Mouse (Mus musculus): ENCODE measurements at regions not wholly inside any gene's neighbourhood (a gene's known extent, or its start where the extent isn't known, plus 50 kb on each side); places are given as distances from the start of the nearest gene placed in this dataset.

- H3K4me1 ChIP-seq (replicated peaks; ENCODE audit: control insufficient read depth, insufficient read depth, low read length): no peaks in the 10 kb centered on the region
- H3K9me3 ChIP-seq (ENCODE audit: control insufficient read depth, low read length): no peaks in the 10 kb centered on the region
- no peaks in the 10 kb centered on the region for H3K36me3 ChIP-seq (replicated peaks; ENCODE audit: control insufficient read depth, insufficient read depth)
- no peak overlapping the region for H3K4me2 ChIP-seq (replicated peaks)
- no peak overlapping the region for H3K4me3 ChIP-seq (replicated peaks; ENCODE audit: low read length)
- H3K27ac ChIP-seq: no peak overlapping the region
- WGBS: 92% methylated on average over 1 of the region's 1 CpGs
- no peak overlapping the region for H3K9ac ChIP-seq
- ATAC-seq (ENCODE audit: low FRiP score) (no peak), DNase-seq (ENCODE audit: low spot score) (no peak)
- H3K27me3 ChIP-seq (ENCODE audit: control insufficient read depth, insufficient read depth, low read length): no peaks in the 10 kb centered on the region
These were observed 81.2 kb upstream of the 1700066M21Rik start for GRCm38 (mm10) chr1:57296186-57296585.

- no peaks in the 10 kb centered on the region for H3K36me3 ChIP-seq (replicated peaks; ENCODE audit: control insufficient read depth, insufficient read depth)
- H3K9ac ChIP-seq: no peak overlapping the region
- DNase-seq (ENCODE audit: low spot score) (no peak), ATAC-seq (ENCODE audit: low FRiP score) (no peak)
- no peaks in the 10 kb centered on the region for H3K4me1 ChIP-seq (replicated peaks; ENCODE audit: control insufficient read depth, insufficient read depth, low read length)
- no peak overlapping the region for H3K4me2 ChIP-seq (replicated peaks)
- H3K9me3 ChIP-seq (ENCODE audit: control insufficient read depth, low read length): no peaks in the 10 kb centered on the region
- 87% methylated on average over 5 of the region's 5 CpGs for WGBS
- no peak overlapping the region for H3K27ac ChIP-seq
- no peak overlapping the region for H3K4me3 ChIP-seq (replicated peaks; ENCODE audit: low read length)
- H3K27me3 ChIP-seq (ENCODE audit: control insufficient read depth, insufficient read depth, low read length): no peaks in the 10 kb centered on the region
These were observed 78.9 kb upstream of the 1700066M21Rik start for GRCm38 (mm10) chr1:57298557-57298956.

GRCm38 (mm10) chr1:57301260-57301979 is 76.0 kb upstream of the 1700066M21Rik start:
- H3K4me3 ChIP-seq (replicated peaks; ENCODE audit: low read length): no peak overlapping the region
- DNase-seq (ENCODE audit: low spot score) (no peak), ATAC-seq (ENCODE audit: low FRiP score) (no peak)
- no peaks in the 10 kb centered on the region for H3K4me1 ChIP-seq (replicated peaks; ENCODE audit: control insufficient read depth, insufficient read depth, low read length)
- WGBS: 64% methylated on average over 8 of the region's 8 CpGs
- no peaks in the 10 kb centered on the region for H3K36me3 ChIP-seq (replicated peaks; ENCODE audit: control insufficient read depth, insufficient read depth)
- H3K27ac ChIP-seq: no peak overlapping the region
- no peak overlapping the region for H3K4me2 ChIP-seq (replicated peaks)
- no peak overlapping the region for H3K9ac ChIP-seq
- no peaks in the 10 kb centered on the region for H3K9me3 ChIP-seq (ENCODE audit: control insufficient read depth, low read length)
- no peaks in the 10 kb centered on the region for H3K27me3 ChIP-seq (ENCODE audit: control insufficient read depth, insufficient read depth, low read length)

- Histone ChIP-seq H3K36me3 (replicated peaks; ENCODE audit: control insufficient read depth, insufficient read depth) (no peaks in the 10 kb centered on the region), H3K9me3 (ENCODE audit: control insufficient read depth, low read length) (no peaks in the 10 kb centered on the region), H3K4me3 (replicated peaks; ENCODE audit: low read length) (no peak overlapping the region), H3K9ac (no peak overlapping the region), H3K4me1 (replicated peaks; ENCODE audit: control insufficient read depth, insufficient read depth, low read length) (no peaks in the 10 kb centered on the region), H3K27me3 (ENCODE audit: control insufficient read depth, insufficient read depth, low read length) (no peaks in the 10 kb centered on the region), H3K4me2 (replicated peaks) (no peak overlapping the region), H3K27ac (no peak overlapping the region)
- 81% methylated on average over 6 of the region's 6 CpGs for WGBS
- DNase-seq (ENCODE audit: low spot score) (no peak), ATAC-seq (ENCODE audit: low FRiP score) (0 out of 2 replicates have a peak, but pooled peaks have one; percentile 27)
These were observed 75.5 kb upstream of the 1700066M21Rik start for GRCm38 (mm10) chr1:57301980-57302331.

- ATAC-seq (ENCODE audit: low FRiP score) (no peak), DNase-seq (ENCODE audit: low spot score) (no peak)
- Histone ChIP-seq H3K4me2 (replicated peaks) (no peak overlapping the region), H3K9ac (no peak overlapping the region), H3K27me3 (ENCODE audit: control insufficient read depth, insufficient read depth, low read length) (no peaks in the 10 kb centered on the region), H3K36me3 (replicated peaks; ENCODE audit: control insufficient read depth, insufficient read depth) (no peaks in the 10 kb centered on the region), H3K27ac (no peak overlapping the region), H3K4me1 (replicated peaks; ENCODE audit: control insufficient read depth, insufficient read depth, low read length) (no peaks in the 10 kb centered on the region), H3K4me3 (replicated peaks; ENCODE audit: low read length) (no peak overlapping the region), H3K9me3 (ENCODE audit: control insufficient read depth, low read length) (no peaks in the 10 kb centered on the region)
- 85% methylated on average over 2 of the region's 2 CpGs for WGBS
These were observed 72.7 kb upstream of the 1700066M21Rik start for GRCm38 (mm10) chr1:57304757-57305156.

GRCm38 (mm10) chr1:57322535-57322934 is 54.9 kb upstream of the 1700066M21Rik start:
- peaks cover 11% of the 10 kb centered on the region; the same call in 1 of the 2 replicates for H3K9me3 ChIP-seq (ENCODE audit: control insufficient read depth, low read length)
- no peak overlapping the region for H3K27ac ChIP-seq
- H3K36me3 ChIP-seq (replicated peaks; ENCODE audit: control insufficient read depth, insufficient read depth): no peaks in the 10 kb centered on the region
- H3K9ac ChIP-seq: no peak overlapping the region
- H3K4me2 ChIP-seq (replicated peaks): no peak overlapping the region
- DNase-seq (ENCODE audit: low spot score) (no peak), ATAC-seq (ENCODE audit: low FRiP score) (no peak)
- 88% methylated on average over 2 of the region's 2 CpGs for WGBS
- H3K27me3 ChIP-seq (ENCODE audit: control insufficient read depth, insufficient read depth, low read length): no peaks in the 10 kb centered on the region
- H3K4me3 ChIP-seq (replicated peaks; ENCODE audit: low read length): no peak overlapping the region
- no peaks in the 10 kb centered on the region for H3K4me1 ChIP-seq (replicated peaks; ENCODE audit: control insufficient read depth, insufficient read depth, low read length)

GRCm38 (mm10) chr1:57323118-57323517 is 54.3 kb upstream of the 1700066M21Rik start:
- DNase-seq (ENCODE audit: low spot score): no peak
- H3K36me3 ChIP-seq (replicated peaks; ENCODE audit: control insufficient read depth, insufficient read depth): no peaks in the 10 kb centered on the region
- ATAC-seq (ENCODE audit: low FRiP score): no peak
- H3K27me3 ChIP-seq (ENCODE audit: control insufficient read depth, insufficient read depth, low read length): no peaks in the 10 kb centered on the region
- H3K9ac ChIP-seq: no peak overlapping the region
- 90% methylated on average over 2 of the region's 2 CpGs for WGBS
- no peak overlapping the region for H3K4me3 ChIP-seq (replicated peaks; ENCODE audit: low read length)
- H3K4me2 ChIP-seq (replicated peaks): no peak overlapping the region
- no peaks in the 10 kb centered on the region for H3K4me1 ChIP-seq (replicated peaks; ENCODE audit: control insufficient read depth, insufficient read depth, low read length)
- H3K27ac ChIP-seq: no peak overlapping the region
- H3K9me3 ChIP-seq (ENCODE audit: control insufficient read depth, low read length): peaks cover 5% of the 10 kb centered on the region; the same call in 1 of the 2 replicates

- ATAC-seq (ENCODE audit: low FRiP score) (no peak), DNase-seq (ENCODE audit: low spot score) (no peak)
- H3K9ac ChIP-seq: no peak overlapping the region
- H3K36me3 ChIP-seq (replicated peaks; ENCODE audit: control insufficient read depth, insufficient read depth): no peaks in the 10 kb centered on the region
- no peaks in the 10 kb centered on the region for H3K9me3 ChIP-seq (ENCODE audit: control insufficient read depth, low read length)
- H3K27me3 ChIP-seq (ENCODE audit: control insufficient read depth, insufficient read depth, low read length): no peaks in the 10 kb centered on the region
- H3K27ac ChIP-seq: no peak overlapping the region
- H3K4me2 ChIP-seq (replicated peaks): no peak overlapping the region
- WGBS: 69% methylated on average over 6 of the region's 6 CpGs
- no peak overlapping the region for H3K4me3 ChIP-seq (replicated peaks; ENCODE audit: low read length)
- no peaks in the 10 kb centered on the region for H3K4me1 ChIP-seq (replicated peaks; ENCODE audit: control insufficient read depth, insufficient read depth, low read length)
These were observed 51.7 kb upstream of the 1700066M21Rik start for GRCm38 (mm10) chr1:57325585-57326165.

Measured in hindbrain, embryonic 14.5 days (tissue).